Mouse (Mus musculus) CH12.LX (cell line): ENCODE data around the gene Cd247.

Source experiments
- MAZ ChIP-seq: IDR thresholded peaks from 2 replicates; pipeline ENCODE4 v1.6.1; 2012; ENCODE audit warnings: low read depth, mild to moderate bottlenecking, inconsistent platforms, low read length, improper control_type of control experiment, moderate library complexity
- TBP ChIP-seq: conservative IDR thresholded peaks from 2 replicates; pipeline ENCODE4 v1.6.1; 2011; ENCODE audit warnings: low read depth, low read length, improper control_type of control experiment

- TF ChIP-seq MAZ (no peak), TBP (no peak)
These were observed 34.3 kb upstream of the Cd247 start for GRCm38 (mm10) chr1:165754205-165754604.
